Mouse (Mus musculus) liver, embryonic 16.5 days (tissue): ENCODE data around the gene Clec2d. TPM values are rescaled to one million over a fixed set of nuclear protein-coding genes. Genes with fewer than 3 reads are reported as not detected.

Experiments used
- ATAC-seq: fragments of 200-750 bp; cut with Nextera tagmentation; 2 replicates; pipeline ENCODE4 v1.8.0; 2017; ENCODE audit warnings: low read depth, mild to moderate bottlenecking, moderate number of reproducible peaks, moderate library complexity
- H3K27ac ChIP-seq: fragments of 300-500 bp; sonication (generic); 2 replicates; pipeline ENCODE4 v1.5.1; 2014; ENCODE audit warnings: mild to moderate bottlenecking, low read length
- H3K27me3 ChIP-seq: fragments of 300-500 bp; sonication (generic); 2 replicates; pipeline ENCODE4 v1.6.1; 2014; ENCODE audit warnings: low read depth, low read length, mixed read lengths; ENCODE audit not compliant: control insufficient read depth, insufficient read depth
- H3K36me3 ChIP-seq: fragments of 300-500 bp; sonication (generic); 2 replicates; pipeline ENCODE4 v1.6.1; 2014; ENCODE audit warnings: mild to moderate bottlenecking; ENCODE audit not compliant: control insufficient read depth, insufficient read depth
- H3K4me1 ChIP-seq: fragments of 300-500 bp; sonication (generic); 2 replicates; pipeline ENCODE4 v1.6.1; 2014; ENCODE audit warnings: low read depth, low read length, mixed read lengths; ENCODE audit not compliant: control insufficient read depth
- H3K4me2 ChIP-seq: fragments of 300-500 bp; sonication (generic); 2 replicates; pipeline ENCODE4 v1.6.1; 2014; ENCODE audit warnings: low read depth, low read length, mixed read lengths
- H3K4me3 ChIP-seq: fragments of 300-500 bp; sonication (generic); 2 replicates; pipeline ENCODE4 v1.5.1; 2014; ENCODE audit warnings: low read depth, mild to moderate bottlenecking, low read length
- H3K9ac ChIP-seq: fragments of 300-500 bp; sonication (generic); 2 replicates; pipeline ENCODE4 v1.6.1; 2014; ENCODE audit warnings: low read depth, low read length
- H3K9me3 ChIP-seq: fragments of 300-500 bp; sonication (generic); replicated peaks from 2 replicates; pipeline ENCODE4 v1.6.1; 2016; ENCODE audit warnings: low read length; ENCODE audit not compliant: control insufficient read depth
- WGBS: fragments of 180-500 bp; shearing (Covaris S2); extraction: QIAGEN DNeasy Blood & Tissue Kit; methylation state at CpG from one replicate; pipeline ENCODE4 v1.1.7; 2014; ENCODE audit not compliant: insufficient replicate concordance; 5-methylcytosine and 5-hydroxymethylcytosine counted together
- microRNA-seq: library from miRNA; unstranded; fragments of <30 nt; microRNA quantifications from one replicate; pipeline ENCODE4, GENCODE M21; 2016
- polyA plus RNA-seq: library from polyadenylated mRNA; unstranded; fragments of >200 nt; fragmentation: Nextera tagmentation; extraction: Ambion mirVana; gene quantifications from 2 replicates; pipeline ENCODE4 v1.2.1, GENCODE M21; 2015

Gene Clec2d
- polyA plus RNA-seq, 1 experiment from 2014 or later: 0.70 TPM

DNA sequence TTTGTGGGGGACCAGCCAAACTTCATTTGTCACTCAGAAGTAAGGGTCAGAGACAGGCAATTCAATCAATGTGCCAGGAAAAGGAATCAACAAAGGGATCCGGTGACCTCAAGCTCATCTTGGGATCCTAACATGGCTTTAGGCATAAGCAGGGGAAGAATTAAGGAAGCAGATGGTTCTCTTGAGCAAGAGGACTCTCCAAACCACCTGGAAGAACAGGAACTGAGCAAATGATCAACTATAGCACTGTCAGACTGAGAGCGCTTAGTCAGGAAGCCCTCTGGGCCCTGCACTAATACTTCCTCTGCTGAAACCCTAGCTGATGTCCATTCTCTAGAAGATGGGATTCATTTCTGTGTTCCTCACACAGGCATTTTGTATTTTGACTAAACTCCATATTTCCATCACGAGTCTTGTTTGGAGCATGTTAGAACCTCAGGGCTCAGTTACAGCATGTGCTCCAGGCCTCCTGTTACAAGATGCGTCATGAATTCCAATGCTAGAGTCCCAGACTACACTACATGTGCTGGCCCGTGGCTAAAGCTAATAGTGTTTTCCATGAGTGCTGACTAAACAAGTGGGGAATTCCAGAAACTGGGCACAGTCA lies 55.5 kb downstream of the Clec2d start:
- peak overlapping the region; percentile 21 for H3K4me2 ChIP-seq
- no peaks in the 10 kb centered on the region for H3K27me3 ChIP-seq
- H3K4me3 ChIP-seq: no peak overlapping the region
- H3K36me3 ChIP-seq: no peaks in the 10 kb centered on the region
- H3K27ac ChIP-seq: peak overlapping the region; percentile 84
- no peak for ATAC-seq
- WGBS: 40% methylated on average over 5 of the region's 5 CpGs
- H3K4me1 ChIP-seq: peaks cover 46% of the 10 kb centered on the region
- no peaks in the 10 kb centered on the region for H3K9me3 ChIP-seq
- H3K9ac ChIP-seq: no peak overlapping the region

Small RNA genes within 50 kb of the gene (microRNA-seq; reads per million reads assigned to microRNA genes)
- not detected for gene Gm27514

Other genes starting within 250 kb of the Clec2d start
- gene Clec2g, start 246.2 kb upstream of the Clec2d start, polyA plus RNA-seq: not detected in 2 replicates
- gene Klrb1f, start 134.7 kb upstream of the Clec2d start, polyA plus RNA-seq: 0.45 and 0.50 TPM in 2 replicates
- gene Clec2e, start 79.7 kb upstream of the Clec2d start, polyA plus RNA-seq: 0.08 TPM in 1 of 2 replicates, not detected in the other
- 0.61 and 0.65 TPM in 2 replicates for gene Cd69, start 94.8 kb downstream of the Clec2d start, polyA plus RNA-seq
- gene 4922502D21Rik, start 151.2 kb downstream of the Clec2d start, polyA plus RNA-seq: not detected in 2 replicates
- gene Clec12a, start 162.1 kb downstream of the Clec2d start, polyA plus RNA-seq: 13.1 and 13.7 TPM in 2 replicates
- not detected in 2 replicates for gene Clec12b, start 205.3 kb downstream of the Clec2d start, polyA plus RNA-seq
- gene Clec1b, start 216.7 kb downstream of the Clec2d start, polyA plus RNA-seq: 26.1 and 26.7 TPM in 2 replicates
- 0.30 and 0.33 TPM in 2 replicates for gene Clec9a, start 228.2 kb downstream of the Clec2d start, polyA plus RNA-seq